Mouse (Mus musculus) C2C12 (cell line): ENCODE results near the gene Robo1. TPM values are rescaled to one million over a fixed set of nuclear protein-coding genes. Genes with fewer than 3 reads are reported as not detected.

ENCODE experiments used
- H3K27me3 ChIP-seq: one replicate; pipeline ENCODE4 v1.6.1; 2011; ENCODE audit not compliant: control insufficient read depth, insufficient read depth, insufficient read length
- H3K36me3 ChIP-seq: one replicate; pipeline ENCODE4 v1.6.1; 2011; ENCODE audit not compliant: control insufficient read depth, insufficient read depth
- H3K4me3 ChIP-seq: one replicate; pipeline ENCODE4 v1.5.1; 2011; ENCODE audit warnings: mild to moderate bottlenecking, control low read depth; ENCODE audit not compliant: poor library complexity, insufficient read depth, severe bottlenecking
- H3K79me2 ChIP-seq: one replicate; pipeline ENCODE4 v1.6.1; 2011; ENCODE audit not compliant: control insufficient read depth, insufficient read depth
- H3K79me3 ChIP-seq: one replicate; pipeline ENCODE4 v1.6.1; 2011; ENCODE audit warnings: low read depth, control low read depth
- H3ac ChIP-seq: one replicate; pipeline ENCODE3; 2011; ENCODE audit warnings: low read depth; ENCODE audit not compliant: control insufficient read depth, insufficient read length
- CEBPB ChIP-seq: IDR thresholded peaks from one replicate; pipeline ENCODE4 v1.6.1; 2011; ENCODE audit warnings: low read depth, mild to moderate bottlenecking, control low read depth, moderate library complexity
- CTCF ChIP-seq: IDR thresholded peaks from one replicate; pipeline ENCODE4 v1.5.1; 2011; ENCODE audit not compliant: control insufficient read depth, insufficient read depth, insufficient read length
- FOSL1 ChIP-seq: IDR thresholded peaks from one replicate; pipeline ENCODE4 v1.8.0; 2011; ENCODE audit warnings: mild to moderate bottlenecking, low read length; ENCODE audit not compliant: poor library complexity, insufficient read depth, severe bottlenecking
- MAX ChIP-seq: IDR thresholded peaks from one replicate; pipeline ENCODE4 v1.6.1; 2011; ENCODE audit warnings: mild to moderate bottlenecking, control low read depth
- MYOD1 ChIP-seq: IDR thresholded peaks from one replicate; pipeline ENCODE4 v1.6.1; 2011; ENCODE audit warnings: low read depth; ENCODE audit not compliant: control insufficient read depth, insufficient read length
- MYOG ChIP-seq: IDR thresholded peaks from one replicate; pipeline ENCODE4 v1.6.1; 2011; ENCODE audit not compliant: control insufficient read depth, insufficient read length; ENCODE audit errors: extremely low read depth
- USF1 ChIP-seq: IDR thresholded peaks from one replicate; pipeline ENCODE4 v1.6.1; 2011; ENCODE audit warnings: low read depth, mild to moderate bottlenecking, control low read depth, moderate library complexity
- polyA plus RNA-seq: library from polyadenylated mRNA; unstranded; fragments of >200 nt; fragmentation: generic; extraction: Trizol; gene quantifications from one replicate; pipeline ENCODE4 v1.2.1, GENCODE M21; 2012; ENCODE audit warnings: missing spikeins

Robo1 gene
- polyA plus RNA-seq, 1 experiment, result 6.5 TPM

- Histone ChIP-seq H3K36me3 (no peaks in the 10 kb centered on the region), H3ac (no peak overlapping the region), H3K4me3 (no peak overlapping the region), H3K79me3 (no peaks in the 10 kb centered on the region), H3K79me2 (no peaks in the 10 kb centered on the region), H3K27me3 (no peaks in the 10 kb centered on the region)
- TF ChIP-seq USF1 (no peak), MYOD1 (no peak), CTCF (no peak), CEBPB (no peak), FOSL1 (no peak)
Observed at GRCm38 (mm10) chr16:72587376-72588072, 279.4 kb downstream of the Robo1 start.

DNA sequence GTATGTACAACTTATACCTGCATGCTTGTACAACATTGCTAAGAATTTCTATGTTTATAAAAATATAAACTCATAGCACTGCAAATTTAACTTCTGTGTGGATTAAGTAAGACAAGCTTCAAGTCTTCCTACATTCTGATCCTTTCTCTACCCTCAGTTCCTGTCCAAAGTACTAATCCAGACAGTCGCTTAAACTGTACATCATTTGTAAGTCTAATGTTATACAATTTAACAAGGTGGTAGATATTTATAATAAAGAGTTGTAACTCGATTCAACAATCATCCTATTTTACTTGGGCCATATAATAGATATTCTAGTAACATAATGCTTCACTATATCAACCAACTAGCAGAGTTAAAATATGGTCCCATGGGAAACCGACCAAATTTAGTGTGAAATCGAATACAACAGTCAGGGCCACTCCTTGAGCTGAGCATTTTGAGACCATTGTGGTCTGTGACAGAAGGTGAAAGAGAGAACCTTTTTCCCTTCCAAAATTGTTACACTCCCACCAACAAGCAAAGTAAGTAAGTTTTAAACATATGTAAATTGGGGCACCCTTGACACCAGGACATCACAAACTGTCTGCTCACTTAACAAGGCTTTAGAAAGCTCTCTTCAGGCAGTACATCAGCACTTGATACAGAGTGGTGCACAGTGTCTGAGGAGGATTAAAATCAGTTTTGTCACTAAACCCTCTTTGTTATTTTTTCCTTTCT, 295.5 kb downstream of the Robo1 start:
- no peaks in the 10 kb centered on the region for H3K36me3 ChIP-seq
- H3K79me2 ChIP-seq, result no peaks in the 10 kb centered on the region
- H3K27me3 ChIP-seq, result no peaks in the 10 kb centered on the region
- no peaks in the 10 kb centered on the region for H3K79me3 ChIP-seq
- TF ChIP-seq USF1, result no peak
- no peak for TF ChIP-seq FOSL1
- TF ChIP-seq CEBPB, result no peak
- no peak overlapping the region for H3ac ChIP-seq
- no peak overlapping the region for H3K4me3 ChIP-seq

DNA sequence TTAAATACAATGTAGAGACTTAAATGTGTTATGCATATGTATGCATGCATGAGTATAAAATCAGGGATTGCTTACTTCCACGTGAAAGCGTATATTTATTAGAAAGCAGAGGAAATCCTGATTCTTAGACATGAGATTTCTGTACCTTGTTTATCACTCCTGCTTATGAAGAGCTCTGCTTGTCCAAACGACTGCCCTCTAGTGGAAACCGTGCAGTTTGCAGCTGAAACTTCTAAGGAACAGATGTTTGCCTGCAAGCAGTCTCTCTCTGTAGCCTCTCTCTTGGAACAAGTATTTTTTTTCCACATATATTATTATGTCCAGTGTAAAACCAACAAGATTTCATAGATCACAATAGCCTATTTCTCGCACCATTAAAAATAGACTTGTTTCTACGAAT, 297.0 kb downstream of the Robo1 start:
- H3K79me3 ChIP-seq, result no peaks in the 10 kb centered on the region
- H3K27me3 ChIP-seq, result no peaks in the 10 kb centered on the region
- no peak overlapping the region for H3ac ChIP-seq
- no peak overlapping the region for H3K4me3 ChIP-seq
- peak; percentile 28 for TF ChIP-seq CTCF
- TF ChIP-seq USF1, result no peak
- H3K79me2 ChIP-seq, result no peaks in the 10 kb centered on the region
- H3K36me3 ChIP-seq, result no peaks in the 10 kb centered on the region

- Histone ChIP-seq H3K79me2 (no peaks in the 10 kb centered on the region), H3K36me3 (no peaks in the 10 kb centered on the region), H3K79me3 (no peaks in the 10 kb centered on the region), H3ac (no peak overlapping the region), H3K27me3 (no peaks in the 10 kb centered on the region), H3K4me3 (no peak overlapping the region)
- TF ChIP-seq CTCF (no peak), CEBPB (no peak), FOSL1 (no peak), MAX (no peak)
Observed at GRCm38 (mm10) chr16:72610661-72611112, 302.6 kb downstream of the Robo1 start.

DNA sequence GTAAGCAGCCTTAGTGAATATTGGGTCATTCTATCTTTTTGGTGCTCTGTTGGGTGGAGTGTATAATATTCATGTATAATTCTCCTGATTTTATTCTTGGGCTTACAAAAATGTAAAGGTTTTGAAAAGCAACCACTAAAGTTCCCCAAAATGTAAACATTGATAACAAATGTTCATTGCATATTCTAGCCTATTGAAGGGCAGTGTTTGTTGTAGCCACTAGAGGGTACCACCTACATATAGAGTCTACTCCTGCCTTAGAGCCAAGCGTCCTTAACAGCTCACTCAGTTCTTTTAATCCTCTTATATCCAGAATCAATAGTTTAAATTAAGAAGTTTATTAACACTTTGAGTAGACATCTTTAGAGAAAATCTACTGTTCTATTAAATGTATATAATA, 306.8 kb downstream of the Robo1 start:
- no peaks in the 10 kb centered on the region for H3K27me3 ChIP-seq
- no peak overlapping the region for H3ac ChIP-seq
- H3K79me3 ChIP-seq, result no peaks in the 10 kb centered on the region
- no peaks in the 10 kb centered on the region for H3K79me2 ChIP-seq
- no peak overlapping the region for H3K4me3 ChIP-seq
- no peaks in the 10 kb centered on the region for H3K36me3 ChIP-seq
- TF ChIP-seq CEBPB (no peak), FOSL1 (no peak), CTCF (no peak), MAX (no peak)

- no peak for TF ChIP-seq MYOG
- no peak for TF ChIP-seq MAX
- TF ChIP-seq CEBPB, result no peak
- Histone ChIP-seq H3K79me3 (no peaks in the 10 kb centered on the region), H3ac (no peak overlapping the region), H3K36me3 (no peaks in the 10 kb centered on the region), H3K4me3 (no peak overlapping the region), H3K79me2 (no peaks in the 10 kb centered on the region), H3K27me3 (no peaks in the 10 kb centered on the region)
Observed at GRCm38 (mm10) chr16:72615360-72615759, 307.3 kb downstream of the Robo1 start.
